Mouse (Mus musculus) brain, adult 10 weeks (tissue): Measurements from ENCODE around the gene Prpf6. TPM values are rescaled to one million over a fixed set of nuclear protein-coding genes. Genes with fewer than 3 reads are reported as not detected.

Experiments
- polyA plus RNA-seq: library from polyadenylated mRNA; stranded (reverse); fragments of 350-450 nt; fragmentation: Illumina TruSeq; extraction: RNeasy Lipid Tissue Mini Kit (QIAGEN cat#74804); gene quantifications from one replicate; pipeline ENCODE4 v1.2.3, GENCODE M21; 2015; ENCODE audit warnings: low read depth, low replicate concordance

Prpf6 gene
- 42.7 TPM for polyA plus RNA-seq

DNA sequence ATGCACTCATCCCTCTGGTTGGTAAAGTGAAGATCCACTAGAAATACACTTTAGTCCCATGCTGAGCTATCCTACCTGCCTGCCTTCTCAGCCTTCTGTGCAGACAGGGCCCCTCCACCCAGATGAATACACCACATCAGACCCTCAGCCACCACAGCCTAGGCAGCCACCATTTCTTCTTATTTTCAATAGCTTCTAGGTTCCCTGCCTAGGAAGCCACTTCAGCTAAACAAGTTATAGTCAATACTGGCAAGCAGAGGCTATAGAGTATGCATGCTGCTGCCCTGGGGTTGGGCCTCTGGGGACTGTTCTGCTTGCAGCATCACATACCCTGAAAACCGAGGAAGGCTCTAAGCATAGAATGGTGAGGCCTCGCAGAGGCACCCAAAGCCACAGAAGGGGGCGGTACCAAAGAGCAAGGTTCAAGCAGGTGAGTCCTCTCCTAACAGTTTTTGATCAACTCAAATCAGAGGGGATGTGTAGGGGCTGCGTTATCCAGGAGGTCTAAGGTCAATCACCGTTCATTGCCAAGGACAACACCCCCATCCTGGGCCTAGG is at the start of gene Prpf6:
Gene Prpf6, plus strand, starts transcription at position 341 of the 558 bp plus-strand sequence.

DNA sequence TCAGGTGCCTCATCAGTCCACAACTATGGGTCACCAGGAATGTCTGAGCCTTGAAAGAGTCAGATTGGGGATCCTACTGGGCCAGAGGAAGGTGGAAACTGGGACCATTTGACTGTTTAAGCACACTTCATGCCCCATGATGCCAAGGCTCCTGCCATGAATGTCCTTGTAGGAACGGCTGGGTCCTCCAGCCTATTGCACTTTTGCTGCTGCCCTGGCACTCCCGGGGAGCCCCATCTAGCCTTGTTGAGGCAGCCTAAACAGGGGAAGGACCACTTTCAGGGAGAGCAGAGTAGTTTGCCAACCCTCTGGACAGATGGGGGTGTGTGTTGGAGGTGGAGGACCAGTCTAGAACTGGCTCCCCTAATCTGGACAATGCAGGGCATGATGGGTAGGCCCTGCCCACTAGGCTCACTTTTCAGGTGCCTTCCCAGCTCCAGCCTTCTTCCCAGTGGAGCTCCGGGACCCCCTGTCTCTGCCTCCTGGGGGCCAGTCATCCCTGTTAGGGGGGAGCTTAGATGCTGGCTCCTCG is 7.2 kb upstream of the Prpf6 start, which contains the start of gene Uckl1:
Gene Uckl1, minus strand, starts transcription at position 482 of the 532 bp plus-strand sequence.

DNA sequence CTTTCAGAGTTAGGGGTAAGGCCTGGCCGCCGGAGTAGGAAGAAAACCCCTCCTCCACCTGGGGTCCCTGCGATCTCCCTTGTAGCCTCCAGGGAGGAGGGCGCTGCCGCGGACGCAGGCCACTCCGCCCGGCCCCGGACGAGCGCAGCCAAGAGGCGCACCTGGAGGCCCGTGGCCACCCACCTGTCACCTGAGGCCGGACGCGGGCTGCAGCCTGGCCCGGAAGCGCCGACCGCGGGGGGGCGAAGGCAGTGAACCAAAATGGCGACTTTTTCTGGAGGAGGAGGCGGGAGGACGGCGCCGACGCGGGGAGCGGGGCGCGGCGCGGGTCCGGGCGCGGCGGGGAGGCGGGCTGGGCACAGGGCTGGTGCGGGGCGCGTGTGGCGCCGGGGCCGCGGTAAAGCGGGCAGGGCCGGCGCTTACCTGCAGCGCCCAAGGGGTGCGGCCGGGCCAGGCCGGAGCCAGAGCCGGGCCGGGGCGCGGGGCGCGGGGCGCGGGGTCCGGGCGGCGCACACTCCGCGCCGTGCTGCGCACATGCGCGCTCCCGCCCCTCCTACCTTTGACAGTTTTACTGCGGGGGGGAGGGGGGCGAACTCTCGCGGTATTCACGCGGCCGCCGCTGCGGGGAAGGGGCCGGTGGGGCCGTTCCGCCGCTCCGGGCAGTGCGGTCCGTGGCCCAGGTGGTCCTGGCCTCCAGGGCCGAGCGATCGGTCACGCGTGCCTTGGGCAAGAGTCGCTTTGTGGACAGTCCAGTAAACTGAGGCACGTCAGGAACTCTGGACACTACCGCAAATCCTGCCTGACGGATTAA is 768 bp downstream of the Prpf6 start, which contains the start of gene Zfp512b:
Gene Zfp512b, minus strand, starts transcription at position 573 of the 811 bp plus-strand sequence.

DNA sequence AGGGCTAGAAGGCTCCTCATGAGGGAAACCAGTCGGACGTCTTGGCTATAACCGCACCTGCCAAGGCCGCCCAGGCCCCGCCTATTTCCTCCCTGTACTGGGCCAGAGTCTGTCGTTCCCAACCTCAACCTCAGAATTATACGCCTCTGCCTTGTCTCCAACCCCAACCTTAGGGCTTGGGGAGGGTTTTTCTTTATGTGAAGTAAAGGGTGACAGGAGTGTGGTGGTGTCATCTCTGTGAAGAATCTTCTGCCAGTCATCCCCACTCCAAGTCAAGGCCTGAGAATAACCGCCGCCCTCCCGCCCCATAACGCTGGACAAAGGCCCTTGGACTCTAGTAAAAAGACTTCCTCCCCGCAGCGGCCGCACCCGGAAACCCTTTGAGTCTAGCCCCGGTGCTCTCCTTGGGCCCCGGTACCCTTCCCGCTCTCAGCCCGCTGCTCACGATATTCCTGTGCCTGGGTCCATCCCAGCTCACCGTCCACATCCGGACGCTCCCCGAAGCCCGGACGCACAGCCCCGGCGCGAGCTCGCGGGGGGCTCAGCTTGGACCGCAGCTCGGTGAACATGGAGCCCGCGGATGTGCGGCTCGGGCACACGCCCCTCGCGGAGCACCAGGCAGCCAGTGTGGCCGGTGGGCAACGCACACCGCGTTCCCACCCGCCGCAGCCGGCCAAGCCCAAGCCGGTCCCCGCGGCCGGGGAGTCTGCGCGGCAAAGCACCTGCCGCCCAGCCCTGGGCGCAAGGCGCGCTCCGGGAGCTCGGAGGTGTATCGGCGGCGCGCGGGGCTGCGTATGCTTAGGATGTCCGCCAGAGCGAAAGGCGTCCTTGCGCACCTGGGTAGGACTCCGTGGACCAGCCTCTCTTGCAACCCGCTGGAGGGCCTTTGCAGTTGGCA is 7.0 kb downstream of the Prpf6 start, which contains the start of gene Samd10:
Gene Samd10, minus strand, starts transcription at position 759 of the 898 bp plus-strand sequence.

DNA sequence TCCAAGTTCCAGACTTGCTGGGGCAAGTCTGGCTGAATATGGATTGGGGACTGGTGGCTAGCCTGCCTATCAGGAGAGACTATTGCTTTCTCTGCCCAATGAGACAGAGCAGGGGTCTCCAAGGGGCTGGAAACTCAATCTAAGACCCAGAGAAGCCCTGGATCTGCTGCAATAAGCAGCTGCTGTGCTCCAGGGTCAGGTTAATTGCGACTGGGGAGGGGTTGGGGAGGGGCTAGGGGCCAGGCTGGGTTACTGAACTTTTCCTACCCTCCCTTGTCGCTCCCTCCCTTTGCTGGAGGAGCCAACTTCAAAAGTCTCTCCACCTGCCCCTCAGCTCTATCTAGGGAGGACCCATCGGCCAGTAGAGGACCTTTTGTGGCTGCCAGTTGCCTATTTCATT is 65.1 kb downstream of the Prpf6 start, which contains the start of gene Gm29797:
Gene Gm29797, plus strand, starts transcription at position 301 of the 400 bp plus-strand sequence.

DNA sequence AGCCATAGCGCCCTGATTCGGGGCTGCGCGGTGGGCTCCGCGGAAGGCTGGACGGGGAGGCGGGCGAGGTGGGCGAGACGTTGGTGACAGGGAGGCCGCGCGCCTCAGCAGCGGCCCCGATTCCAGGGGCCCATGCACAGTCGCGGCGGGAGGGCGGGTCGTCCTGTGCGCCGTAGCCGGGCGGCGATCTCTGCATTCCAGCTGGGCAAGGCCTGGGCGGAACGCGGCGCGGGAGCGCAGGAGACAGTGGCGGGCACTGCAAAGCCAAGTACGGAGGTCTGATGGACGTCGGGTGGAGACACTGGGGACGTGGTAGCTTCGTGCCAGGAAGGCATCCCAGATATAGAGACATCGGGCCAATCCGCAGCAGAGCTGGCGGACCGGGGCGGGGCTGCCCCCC is 79.7 kb downstream of the Prpf6 start, which contains the start of gene Sox18:
Gene Sox18, minus strand, starts transcription at position 315 of the 400 bp plus-strand sequence.

DNA sequence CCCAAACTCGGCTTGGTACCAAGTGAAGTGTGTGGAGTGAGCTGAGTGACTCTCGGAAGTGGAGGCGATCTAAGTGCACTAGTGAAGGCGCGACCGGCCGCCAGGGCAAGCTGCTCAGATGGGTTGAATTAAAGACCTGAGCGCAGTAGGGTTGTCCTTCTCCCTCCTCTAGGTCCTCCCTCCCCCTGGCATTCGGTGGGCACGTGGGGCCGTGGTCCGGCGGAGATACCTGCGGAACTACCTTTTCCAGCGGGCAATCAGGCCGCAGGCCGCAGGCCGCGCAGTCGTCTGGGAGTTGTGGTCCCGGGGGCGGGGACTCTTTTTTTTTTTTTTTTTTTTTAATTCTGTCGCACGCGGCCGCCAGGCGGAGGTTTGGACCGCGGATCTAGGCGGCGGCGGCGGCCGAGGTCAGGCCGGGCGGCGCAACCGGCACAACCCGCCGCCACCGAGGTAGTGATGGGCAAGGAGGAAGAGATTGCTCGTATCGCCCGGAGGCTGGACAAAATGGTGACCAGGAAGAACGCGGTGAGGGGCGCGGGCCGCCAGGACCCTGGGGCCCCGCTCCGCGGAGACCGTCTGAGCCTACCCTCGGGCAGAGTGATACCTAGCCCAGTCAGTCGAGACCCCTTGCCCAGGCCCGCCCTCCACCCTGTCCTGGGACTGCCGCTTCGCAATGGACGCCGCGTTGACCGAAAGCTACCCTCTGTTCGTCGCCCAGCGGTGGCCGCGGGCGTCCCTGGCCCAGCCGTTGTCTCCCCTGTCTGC is 88.5 kb downstream of the Prpf6 start, which contains the start of gene Tcea2:
Gene Tcea2, plus strand, starts transcription at position 360 of the 765 bp plus-strand sequence.

DNA sequence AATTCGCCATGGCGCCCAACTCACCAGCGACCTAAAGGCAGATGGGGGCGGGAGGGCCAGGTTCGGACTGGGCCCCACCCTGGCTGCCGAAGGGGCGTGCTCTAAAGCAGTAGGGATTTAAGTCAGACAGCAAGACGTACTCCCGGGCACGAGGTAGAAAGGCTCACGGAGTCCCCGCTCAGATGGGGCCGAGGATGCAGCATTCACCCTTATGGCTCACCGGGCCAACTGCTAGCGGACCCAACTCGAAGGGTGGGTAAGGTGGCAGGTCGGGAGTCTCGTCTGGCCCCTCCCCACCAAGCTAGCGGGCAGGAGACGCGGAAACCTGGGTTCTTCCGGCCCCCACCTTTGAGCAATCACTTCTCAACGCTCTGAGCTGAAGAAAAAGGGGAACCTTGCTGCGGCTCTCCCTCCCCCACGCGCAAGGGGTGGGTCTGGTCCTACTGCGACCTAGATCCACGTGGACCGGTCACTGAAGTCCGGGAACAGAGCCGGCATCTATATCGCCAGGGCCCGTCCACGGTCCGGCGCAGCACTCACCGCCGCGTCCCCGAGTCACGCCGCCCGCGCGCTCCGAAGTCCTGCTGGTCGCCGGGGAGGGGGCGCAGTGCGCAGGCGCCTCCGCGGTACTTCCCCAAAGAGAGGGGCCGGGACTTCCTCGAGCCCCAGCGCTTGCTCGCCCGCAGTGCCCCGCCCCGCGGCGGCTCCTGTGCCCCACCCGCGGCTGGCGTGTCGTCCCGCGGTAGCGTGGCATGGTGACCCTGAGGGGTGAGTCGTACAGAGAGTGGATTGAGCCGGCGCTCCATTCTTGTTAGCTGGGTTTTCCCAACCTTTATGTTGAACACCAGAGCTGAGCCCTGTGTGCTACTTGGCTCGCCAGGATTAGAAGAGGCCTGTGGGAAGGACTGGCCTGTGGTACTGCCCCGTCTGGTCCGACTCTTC is 101.9 kb downstream of the Prpf6 start, which contains the start of gene Rgs19:
Gene Rgs19, minus strand, starts transcription at position 639 of the 942 bp plus-strand sequence.

DNA sequence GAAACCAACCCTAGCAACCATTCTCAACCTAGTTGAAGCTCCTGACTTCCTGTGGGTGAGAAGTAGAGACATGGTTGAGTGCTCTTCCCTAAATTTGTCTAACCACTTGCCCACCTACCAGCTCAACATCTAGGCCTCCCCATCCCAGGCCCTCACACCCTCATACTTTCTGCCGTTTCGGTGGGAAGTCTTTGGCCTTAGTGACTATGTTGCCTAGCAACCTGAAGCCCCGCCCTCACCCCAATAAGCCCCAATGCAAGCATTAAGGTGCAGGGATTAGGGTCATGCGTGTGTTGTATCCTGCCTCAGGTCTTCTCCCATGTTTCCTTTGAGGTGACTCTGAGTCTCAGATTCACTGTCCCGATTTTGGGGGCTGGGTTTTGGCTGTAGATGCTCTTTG is 106.6 kb downstream of the Prpf6 start, which contains the start of gene Lkaaear1:
Gene Lkaaear1, minus strand, starts transcription at position 202 of the 400 bp plus-strand sequence.

Other genes starting within 250 kb of the Prpf6 start
- gene Zgpat, start 226.9 kb upstream of the Prpf6 start, polyA plus RNA-seq = 52.2 TPM
- gene Arfrp1, start 226.5 kb upstream of the Prpf6 start, polyA plus RNA-seq = 65.1 TPM
- gene Lime1, start 211.8 kb upstream of the Prpf6 start, polyA plus RNA-seq = 31.4 TPM
- 6.2 TPM for gene Zbtb46, start 132.4 kb upstream of the Prpf6 start, polyA plus RNA-seq
- not detected for gene Abhd16b, start 98.7 kb upstream of the Prpf6 start, polyA plus RNA-seq
- gene Tpd52l2, start 94.7 kb upstream of the Prpf6 start, polyA plus RNA-seq = 156 TPM
- gene Dnajc5, start 71.4 kb upstream of the Prpf6 start, polyA plus RNA-seq = 172 TPM
- 58.3 TPM for gene Uckl1, start 7.0 kb upstream of the Prpf6 start, polyA plus RNA-seq
- 45.3 TPM for gene Zfp512b, start 935 bp downstream of the Prpf6 start, polyA plus RNA-seq
- 24.8 TPM for gene Samd10, start 7.3 kb downstream of the Prpf6 start, polyA plus RNA-seq
- not detected for gene Gm29797, start 65.2 kb downstream of the Prpf6 start, polyA plus RNA-seq
- 7.8 TPM for gene Sox18, start 79.8 kb downstream of the Prpf6 start, polyA plus RNA-seq
- gene Tcea2, start 88.4 kb downstream of the Prpf6 start, polyA plus RNA-seq = 74.5 TPM
- gene Rgs19, start 102.1 kb downstream of the Prpf6 start, polyA plus RNA-seq = 41.0 TPM
- gene Lkaaear1, start 106.6 kb downstream of the Prpf6 start, polyA plus RNA-seq = not detected
- gene Oprl1, start 123.1 kb downstream of the Prpf6 start, polyA plus RNA-seq = 44.8 TPM
- 5.8 TPM for gene Myt1, start 171.5 kb downstream of the Prpf6 start, polyA plus RNA-seq
- 73.1 TPM for gene Pcmtd2, start 246.0 kb downstream of the Prpf6 start, polyA plus RNA-seq